Mouse (Mus musculus): ENCODE measurements at regions not wholly inside any gene's neighbourhood (a gene's known extent, or its start where the extent isn't known, plus 50 kb on each side); places are given as distances from the start of the nearest gene placed in this dataset.

DNA sequence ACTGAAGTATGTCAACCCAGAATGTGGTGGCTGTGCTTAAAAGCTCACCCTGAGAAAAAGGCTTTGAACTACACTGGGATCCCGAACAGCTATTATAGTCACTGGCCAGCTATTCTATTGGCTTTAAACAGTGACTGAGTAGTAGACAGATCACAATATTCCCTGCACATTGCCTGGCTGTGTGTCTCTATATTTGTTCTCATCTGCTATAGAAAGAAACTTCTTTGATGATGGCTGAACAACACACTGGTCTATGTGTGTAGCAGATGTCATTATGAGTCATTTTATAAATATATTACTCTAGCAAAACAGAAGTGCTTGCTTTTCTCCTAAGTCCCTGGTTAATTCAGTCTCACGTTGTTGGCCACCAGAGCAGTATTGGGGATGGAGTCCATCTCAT lies 152.1 kb upstream of the Slco6d1 start:
- no peak for DNase-seq (ENCODE audit: low spot score)

DNA sequence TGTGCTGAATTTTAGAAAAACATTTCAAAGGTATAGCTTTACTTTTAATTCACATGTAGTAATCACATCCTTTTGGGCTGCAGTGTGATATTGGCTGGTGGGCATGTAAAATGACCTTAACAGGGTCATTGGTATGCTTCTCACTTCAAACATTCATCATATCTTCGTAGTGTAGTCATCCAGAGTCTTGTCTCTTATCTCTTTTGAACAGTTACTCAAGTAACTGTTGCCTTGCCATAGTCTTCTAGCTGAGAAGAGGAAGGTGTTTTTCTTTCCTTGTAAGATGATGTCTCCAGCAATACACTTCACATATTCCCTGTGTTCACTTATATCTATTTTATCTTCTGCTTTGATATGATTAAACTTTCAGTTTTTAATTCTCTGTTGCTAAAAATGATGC lies 150.7 kb upstream of the Slco6d1 start:
- no peak for DNase-seq (ENCODE audit: low spot score)

DNA sequence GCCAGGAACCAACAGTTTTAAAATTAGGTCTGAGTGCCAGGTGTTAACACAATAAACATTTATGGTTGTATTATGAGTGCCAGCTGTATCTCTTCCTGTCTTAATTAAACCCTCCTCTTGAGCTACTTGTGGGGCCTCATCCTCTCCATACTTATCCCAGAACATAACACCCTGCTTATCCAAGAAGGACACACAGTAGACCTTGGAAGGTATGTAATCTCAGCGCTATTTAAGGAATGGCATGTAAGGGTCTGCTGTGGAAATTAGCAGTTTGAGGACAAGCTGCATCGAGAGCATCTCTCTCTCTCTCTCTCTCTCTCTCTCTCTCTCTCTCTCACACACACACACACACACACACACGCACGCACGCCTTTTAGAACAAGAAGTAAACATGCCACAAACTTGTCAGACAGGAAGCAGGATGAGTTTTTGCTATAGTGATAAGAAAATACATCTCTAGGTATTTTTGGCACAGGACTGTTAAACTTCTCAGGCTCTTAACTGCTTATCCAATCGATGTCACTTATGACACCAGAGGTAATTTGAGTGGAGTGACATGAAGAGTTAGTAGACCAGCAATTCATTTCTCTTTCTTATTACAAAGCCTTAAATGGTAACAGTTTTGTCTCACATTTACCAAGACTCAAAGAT lies 146.8 kb upstream of the Slco6d1 start:
- no peak for DNase-seq (ENCODE audit: low spot score)

GRCm38 (mm10) chr1:98275524-98275923 lies 145.4 kb upstream of the Slco6d1 start:
- no peak for DNase-seq (ENCODE audit: low spot score)

DNA sequence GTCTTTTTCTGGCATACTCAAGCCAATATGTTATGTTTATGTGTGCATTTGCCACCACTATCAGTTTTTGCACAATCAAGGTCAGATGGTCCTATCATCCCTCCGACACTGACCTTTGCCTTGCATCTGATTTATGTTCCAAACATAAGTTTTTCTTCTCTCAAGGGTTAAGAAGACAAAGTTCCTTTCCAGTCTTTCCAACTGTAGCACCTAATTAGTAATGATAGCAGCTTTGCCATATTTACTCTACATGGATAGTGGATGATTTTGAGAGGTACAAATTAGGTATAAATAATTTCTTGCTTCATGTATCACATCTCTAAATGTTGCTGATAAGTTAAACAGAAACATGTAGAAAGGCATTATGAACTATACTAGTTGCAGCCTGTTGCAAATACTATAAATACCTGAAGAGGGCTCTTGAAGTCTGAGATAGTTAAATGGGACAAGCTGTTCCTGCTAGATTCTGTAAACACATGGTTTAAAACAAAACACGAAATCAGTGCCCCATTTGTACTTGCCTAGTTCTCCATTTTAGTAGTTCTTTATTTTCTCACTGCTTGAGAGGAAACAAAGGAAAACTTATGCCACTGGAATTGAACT lies 141.4 kb upstream of the Slco6d1 start:
- no peak for DNase-seq (ENCODE audit: low spot score)

DNA sequence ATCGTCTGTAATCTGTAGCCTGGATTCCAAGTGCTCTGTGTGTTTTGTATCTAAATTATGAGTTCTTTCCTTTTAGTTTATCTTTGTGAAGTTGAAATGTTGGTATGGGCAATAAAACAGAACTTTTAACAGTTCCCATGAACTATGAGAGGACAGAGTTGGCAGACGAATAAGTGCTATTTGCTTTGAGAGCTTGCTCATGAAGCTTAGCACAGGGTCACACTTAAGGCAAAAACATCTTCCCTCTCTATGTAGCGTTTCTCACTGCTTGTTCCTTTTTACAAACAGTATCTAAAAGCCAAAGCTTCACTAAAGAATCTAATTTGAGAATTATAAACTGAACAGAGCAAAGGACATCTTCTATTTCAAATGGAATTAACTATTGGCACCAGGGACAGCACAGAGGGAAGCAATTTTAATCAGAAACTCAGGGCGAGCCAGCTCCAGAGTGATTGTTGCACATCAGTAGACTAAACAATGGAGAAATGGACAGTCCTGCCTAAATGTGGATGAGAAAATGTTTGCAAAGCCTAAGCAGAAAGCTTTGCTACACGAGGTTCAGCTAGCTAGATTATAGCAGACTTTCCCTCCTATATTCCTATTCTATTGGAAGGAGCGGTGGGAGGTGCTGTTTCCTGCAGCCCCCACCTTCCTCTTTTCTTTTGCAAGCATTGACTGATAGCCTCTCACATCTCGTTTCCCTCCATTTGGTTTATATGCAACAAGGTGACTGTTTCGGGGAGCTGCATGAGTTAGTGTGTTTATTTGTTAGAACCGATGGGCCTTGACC lies 140.5 kb upstream of the Slco6d1 start:
- DNase-seq (ENCODE audit: low spot score): peak; percentile 11

DNA sequence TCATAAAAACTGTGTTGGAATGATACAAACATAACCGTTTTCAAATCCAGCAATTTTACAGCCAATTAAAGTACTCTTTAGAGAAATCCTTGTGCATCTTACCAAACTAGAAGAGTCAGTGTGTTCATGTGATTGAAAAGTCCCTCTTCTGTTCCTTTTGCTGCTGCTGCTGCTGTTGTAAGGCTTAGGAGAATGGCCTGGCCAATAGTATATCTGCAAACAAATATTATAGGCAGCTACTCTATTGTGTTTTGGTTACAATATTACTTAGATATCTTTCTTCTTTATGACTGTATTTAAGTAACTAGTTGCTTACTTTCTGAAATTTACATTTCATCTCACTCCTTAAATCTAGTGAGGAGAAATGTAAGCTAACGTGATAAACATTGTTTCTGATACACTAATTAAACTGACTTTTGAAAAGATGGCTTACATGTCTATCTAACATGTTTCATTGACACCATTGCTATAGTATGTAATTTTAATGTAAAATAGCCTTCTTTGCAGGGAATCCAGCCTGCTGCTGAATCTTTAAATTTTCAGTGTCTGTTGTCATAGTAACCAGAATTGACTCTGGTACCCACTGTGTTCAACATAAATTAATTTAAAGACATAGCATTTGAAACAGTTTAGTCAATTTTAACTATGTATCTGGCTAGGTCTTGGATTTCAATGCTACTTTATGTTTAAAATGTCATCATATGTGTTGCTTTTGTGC lies 139.7 kb upstream of the Slco6d1 start:
- DNase-seq (ENCODE audit: low spot score): no peak

DNA sequence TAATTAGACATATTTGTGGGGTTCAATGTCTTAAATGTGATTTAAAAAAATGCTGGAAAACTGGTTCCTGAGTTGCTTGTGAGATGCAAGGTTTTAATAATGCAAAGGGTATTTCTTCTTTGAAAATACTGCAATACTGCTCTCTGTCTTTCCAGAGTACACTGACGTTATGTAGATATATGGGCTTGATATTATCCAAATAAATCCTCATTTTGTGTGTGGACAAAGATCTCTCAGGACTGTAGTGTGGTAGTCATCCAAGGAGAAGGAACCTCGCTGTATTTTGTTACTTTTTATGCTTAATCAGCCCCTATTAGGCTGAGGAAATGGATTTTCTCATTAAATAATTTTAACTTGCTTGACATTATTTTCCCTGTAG lies 139.2 kb upstream of the Slco6d1 start:
- DNase-seq (ENCODE audit: low spot score): no peak

DNA sequence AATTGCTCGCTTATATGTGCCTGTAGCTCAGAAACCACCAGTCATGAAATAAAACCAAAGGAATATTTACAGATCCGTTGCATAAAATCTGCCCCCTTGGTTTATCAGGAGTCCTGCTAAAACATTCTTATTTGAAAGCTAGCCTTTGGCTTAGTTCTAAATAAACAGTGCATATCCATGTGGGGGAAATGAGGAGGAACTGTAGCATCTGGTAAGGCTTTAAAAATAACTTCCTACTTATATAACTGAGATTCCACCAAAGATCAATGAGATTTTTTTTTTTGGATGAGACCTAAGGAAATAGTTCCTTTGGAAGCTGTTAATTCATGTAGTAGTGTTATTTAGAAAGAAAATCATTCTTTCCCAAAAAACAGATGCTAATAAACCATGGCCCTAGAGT lies 117.8 kb upstream of the Slco6d1 start:
- DNase-seq (ENCODE audit: low spot score): no peak

DNA sequence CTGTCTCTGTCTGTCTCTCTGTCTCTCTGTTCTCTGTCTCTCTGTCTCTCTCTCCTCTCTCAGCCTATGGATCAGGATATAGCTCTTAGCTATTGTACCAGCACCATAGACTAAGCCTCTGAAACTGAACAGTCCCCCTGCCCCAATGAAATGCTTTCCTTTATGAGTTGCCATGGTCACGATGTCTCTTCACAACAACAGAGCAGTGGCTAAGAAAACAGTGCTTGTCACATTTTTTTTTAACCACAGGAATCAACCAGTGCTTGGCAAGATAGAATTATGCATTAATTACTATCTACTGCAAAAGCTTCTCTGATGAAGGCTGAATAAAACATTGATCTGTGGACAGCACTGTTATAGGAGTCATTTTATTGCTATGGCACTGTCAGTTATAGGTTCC lies 114.6 kb upstream of the Slco6d1 start:
- DNase-seq (ENCODE audit: low spot score): no peak

- no peak for DNase-seq (ENCODE audit: low spot score)
These were observed 113.4 kb upstream of the Slco6d1 start for GRCm38 (mm10) chr1:98307519-98307918.

- no peak for DNase-seq (ENCODE audit: low spot score)
These were observed 111.0 kb upstream of the Slco6d1 start for GRCm38 (mm10) chr1:98309894-98310293.

DNA sequence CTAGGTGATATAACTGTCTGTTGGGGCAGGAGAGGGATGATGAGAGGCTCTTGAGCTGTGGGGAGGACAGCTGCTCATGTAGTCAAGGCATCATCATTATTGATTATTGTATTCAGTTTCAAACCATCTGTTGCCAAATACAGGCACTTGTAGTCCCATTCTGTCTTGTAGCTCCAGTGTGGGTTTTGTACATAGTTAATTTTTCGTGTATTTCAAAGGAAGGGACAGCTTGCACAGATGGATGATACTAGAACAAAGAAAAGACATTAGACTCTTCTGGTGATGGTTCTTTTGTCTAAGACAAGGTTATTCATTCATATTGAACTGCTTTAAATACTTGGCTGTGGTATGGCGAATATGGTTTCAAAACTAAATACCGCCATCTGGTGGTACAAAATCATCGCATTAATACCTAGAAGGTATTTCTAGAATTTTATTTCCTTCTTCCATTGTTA lies 70.8 kb upstream of the Slco6d1 start:
- no peak for DNase-seq (ENCODE audit: low spot score)

DNA sequence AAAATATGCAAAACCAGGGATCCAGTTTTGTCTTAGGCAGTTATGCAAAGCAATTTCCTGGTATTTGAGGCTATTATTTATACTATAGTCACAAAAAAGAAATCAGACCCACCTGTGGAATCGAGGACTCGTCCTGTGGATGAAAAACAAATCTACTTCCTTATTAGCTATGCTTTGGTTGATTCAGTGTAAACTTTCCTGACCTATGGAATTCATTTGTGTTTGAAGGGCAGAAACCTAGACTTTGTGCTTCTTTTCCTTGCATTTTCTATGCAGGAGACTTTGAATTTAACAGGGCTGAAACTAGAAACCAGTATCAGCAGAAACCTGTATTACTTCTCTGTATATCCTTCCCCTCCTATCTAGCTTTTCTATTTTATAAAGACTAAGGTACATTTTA lies 70.2 kb upstream of the Slco6d1 start:
- no peak for DNase-seq (ENCODE audit: low spot score)

GRCm38 (mm10) chr1:98351530-98351929 lies 69.4 kb upstream of the Slco6d1 start:
- no peak for DNase-seq (ENCODE audit: low spot score)
